16 mouse cellular contexts compared by ENCODE assay signal in the genomic region with DNA sequence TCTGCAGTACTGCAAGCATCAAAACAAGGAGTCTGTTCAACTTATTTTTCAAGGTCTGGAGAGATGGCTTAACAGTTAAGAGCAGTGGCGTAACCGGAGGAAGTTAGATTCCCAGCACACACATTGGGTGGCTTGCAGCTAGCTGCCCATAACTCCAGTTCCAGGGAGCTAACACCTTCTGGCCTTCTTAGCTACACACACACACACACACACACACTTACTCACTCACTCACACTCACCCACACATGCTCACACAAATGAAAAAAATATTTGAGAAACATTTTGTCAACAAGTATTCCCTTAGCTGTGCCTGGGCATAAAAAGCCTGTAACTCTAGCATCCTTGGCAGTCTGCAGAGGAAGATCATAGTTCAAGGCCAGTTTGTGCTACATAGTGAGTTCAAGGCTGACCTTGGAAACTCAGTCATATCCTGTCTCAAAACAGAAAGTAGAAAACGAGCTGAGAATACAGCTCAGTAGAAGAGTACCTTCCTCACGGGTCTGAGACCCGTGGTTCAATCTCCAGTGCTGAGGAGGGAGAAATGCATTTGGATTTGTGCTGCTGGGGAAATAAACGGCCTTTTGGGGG. TPM values are rescaled to one million over a fixed set of nuclear protein-coding genes. Genes with fewer than 3 reads are reported as not detected.
A peak's percentile ranks its signal among the peaks of the same experiment; 100 is the strongest.
DNase-seq lines count a peak whose midpoint lies in the region; ATAC-seq lines count a peak whose summit lies in the region.
"Had no signal": no experiment of that assay in that cellular context is flagged by ENCODE, and none has a peak within 500 bp of the region (broad histone marks: within the 10 kb centered on the region; RNA-seq: fewer than 3 reads in every experiment).

No protein-coding gene starts in this region.

- no peak overlapping the region for H3K9ac ChIP-seq in midbrain, embryonic 11.5 days (ENCODE audit: low read length)
- H3K9ac ChIP-seq: limb, embryonic 13.5 days; liver, embryonic 14.5 days had no signal

- H3K27me3 ChIP-seq in midbrain, embryonic 11.5 days (ENCODE audit: control insufficient read depth, insufficient read depth, low read length), result no peaks in the 10 kb centered on the region
- no peaks in the 10 kb centered on the region for H3K27me3 ChIP-seq in midbrain, embryonic 10.5 days (ENCODE audit: low read depth, poor library complexity, severe bottlenecking)
- H3K27me3 ChIP-seq: limb, embryonic 13.5 days had no signal

- H3K4me3 ChIP-seq in midbrain, embryonic 11.5 days (ENCODE audit: low read depth, low read length), result no peak overlapping the region
- H3K4me3 ChIP-seq in midbrain, embryonic 10.5 days, result no peak overlapping the region
- H3K4me3 ChIP-seq: hindbrain, embryonic 10.5 days; limb, embryonic 13.5 days; megakaryocyte, embryonic 14.5 days had no signal

- 80% methylated on average over 6 of the region's 6 CpGs for WGBS in midbrain, embryonic 11.5 days
- whole genome bisulfite sequencing in midbrain, embryonic 10.5 days, result 87% methylated on average over 6 of the region's 6 CpGs

- H3K4me2 ChIP-seq in midbrain, embryonic 11.5 days, result no peak overlapping the region
- H3K4me2 ChIP-seq: limb, embryonic 13.5 days had no signal

- H3K36me3 ChIP-seq in midbrain, embryonic 11.5 days (ENCODE audit: control insufficient read depth, insufficient read depth, low read length), result no peaks in the 10 kb centered on the region
- no peaks in the 10 kb centered on the region for H3K36me3 ChIP-seq in midbrain, embryonic 10.5 days
- H3K36me3 ChIP-seq: hindbrain, embryonic 10.5 days; limb, embryonic 13.5 days had no signal

- H3K4me1 ChIP-seq in midbrain, embryonic 11.5 days (ENCODE audit: control insufficient read depth, insufficient read depth, low read length), result no peaks in the 10 kb centered on the region
- peaks cover 23% of the 10 kb centered on the region for H3K4me1 ChIP-seq in midbrain, embryonic 10.5 days

- H3K9me3 ChIP-seq in midbrain, embryonic 11.5 days (ENCODE audit: control insufficient read depth, low read length), result no peaks in the 10 kb centered on the region
- H3K9me3 ChIP-seq in midbrain, embryonic 10.5 days (replicated peaks), result no peaks in the 10 kb centered on the region
- H3K9me3 ChIP-seq: hindbrain, embryonic 10.5 days; limb, embryonic 13.5 days had no signal

- peak; percentile 45 for DNase-seq in midbrain, embryonic 11.5 days (ENCODE audit: low spot score, missing footprints)
- no peak for DNase-seq in midbrain, embryonic 10.5 days (ENCODE audit: low spot score)
- peak; percentile 63 for DNase-seq in adipocyte (ENCODE audit: low spot score)
- peak; percentile 36 for DNase-seq in testis, postnatal 14 days (ENCODE audit: low spot score)
- DNase-seq in embryo, embryonic 10.5 days (ENCODE audit: low spot score), result no peak
- DNase-seq in T-cell, adult 2 months (ENCODE audit: low spot score), result no peak
- DNase-seq in urinary bladder, postnatal 36 days (ENCODE audit: low spot score in 2 of 2), result no peak
- DNase-seq: kidney, adult 8-10 months; kidney, postnatal 25 days had no signal

- H3K27ac ChIP-seq in midbrain, embryonic 11.5 days (ENCODE audit: low read depth, low read length), result no peak overlapping the region
- H3K27ac ChIP-seq in midbrain, embryonic 10.5 days (replicated peaks), result no peak overlapping the region
- H3K27ac ChIP-seq: hindbrain, embryonic 10.5 days; limb, embryonic 13.5 days; liver, embryonic 14.5 days had no signal

- ATAC-seq in midbrain, embryonic 11.5 days (ENCODE audit: low FRiP score), result no peak
- ATAC-seq in granulocyte monocyte progenitor cell, adult 5-6 weeks (replicated peaks; ENCODE audit: poor library complexity, severe bottlenecking), result peak; percentile 55
- ATAC-seq: forebrain, embryonic 14.5 days; lung, postnatal 0 days had no signal

RNA-seq across cellular contexts. Expression of gene Endou, which starts 5.8 kb away (rescaled TPM):
- 0.18 and 0.32 TPM in 2 replicates for polyA plus RNA-seq in midbrain, embryonic 11.5 days (2014; fragmentation: Nextera tagmentation; extraction: Ambion mirVana)
- 0.12 and 0.26 TPM in 2 replicates for polyA plus RNA-seq in midbrain, embryonic 10.5 days (2016; fragmentation: Nextera tagmentation; extraction: Ambion mirVana)
- 0.53 and 2.8 TPM in 2 replicates for total RNA-seq in granulocyte monocyte progenitor cell, adult 5-6 weeks (2014; fragmentation: Nextera tagmentation)
- total RNA-seq in granulocyte monocyte progenitor cell, adult 5-6 weeks (2017), result 1.7 and 2.2 TPM in 2 replicates

RNA-seq across cellular contexts. Expression of gene Rpap3, which starts 19.7 kb away (rescaled TPM):
- polyA plus RNA-seq in midbrain, embryonic 11.5 days (2014; fragmentation: Nextera tagmentation; extraction: Ambion mirVana), result 56.4 and 57.4 TPM in 2 replicates
- 40.4 and 41.7 TPM in 2 replicates for polyA plus RNA-seq in midbrain, embryonic 10.5 days (2016; fragmentation: Nextera tagmentation; extraction: Ambion mirVana)
- 25.7 and 31.1 TPM in 2 replicates for total RNA-seq in granulocyte monocyte progenitor cell, adult 5-6 weeks (2014; fragmentation: Nextera tagmentation)
- total RNA-seq in granulocyte monocyte progenitor cell, adult 5-6 weeks (2017), result 33.2 and 46.7 TPM in 2 replicates

RNA-seq across cellular contexts. Expression of gene Rapgef3, which starts 42.5 kb away (rescaled TPM):
- polyA plus RNA-seq in midbrain, embryonic 11.5 days (2014; fragmentation: Nextera tagmentation; extraction: Ambion mirVana), result 3.0 and 3.2 TPM in 2 replicates
- polyA plus RNA-seq in midbrain, embryonic 10.5 days (2016; fragmentation: Nextera tagmentation; extraction: Ambion mirVana), result 5.3 and 6.0 TPM in 2 replicates
- total RNA-seq in granulocyte monocyte progenitor cell, adult 5-6 weeks (2014; fragmentation: Nextera tagmentation), result 8.4 and 33.0 TPM in 2 replicates
- 11.9 and 19.1 TPM in 2 replicates for total RNA-seq in granulocyte monocyte progenitor cell, adult 5-6 weeks (2017)

RNA-seq across cellular contexts. Expression of gene Slc48a1, which starts 53.0 kb away (rescaled TPM):
- 32.6 and 33.6 TPM in 2 replicates for polyA plus RNA-seq in midbrain, embryonic 11.5 days (2014; fragmentation: Nextera tagmentation; extraction: Ambion mirVana)
- polyA plus RNA-seq in midbrain, embryonic 10.5 days (2016; fragmentation: Nextera tagmentation; extraction: Ambion mirVana), result 30.5 and 36.3 TPM in 2 replicates
- total RNA-seq in granulocyte monocyte progenitor cell, adult 5-6 weeks (2014; fragmentation: Nextera tagmentation), result 97.0 and 99.2 TPM in 2 replicates
- total RNA-seq in granulocyte monocyte progenitor cell, adult 5-6 weeks (2017), result 67.6 and 71.6 TPM in 2 replicates

Comparison
In these comparisons a context has a peak if more than half of its experiments do, and no peak if none do; other contexts are left out.
1. DNase-seq: peak in midbrain, embryonic 11.5 days (single experiment), adipocyte (single experiment) and testis, postnatal 14 days (single experiment); none in midbrain, embryonic 10.5 days (single experiment), embryo, embryonic 10.5 days (single experiment), T-cell, adult 2 months (single experiment) and urinary bladder, postnatal 36 days (0 of 2).